Mouse (Mus musculus): ENCODE data around the gene Ano6.

GRCm38 (mm10) chr15:95810357-95810761 lies 19.7 kb downstream of the Ano6 start:
- TF ChIP-seq EP300 (IDR thresholded peaks at IDR 0.05) = peak; percentile 57
- no peak for TF ChIP-seq CTCF (IDR thresholded peaks at IDR 0.05)
